Mouse (Mus musculus): ENCODE data around the gene Sycn. TPM values are rescaled to one million over a fixed set of nuclear protein-coding genes. Genes with fewer than 3 reads are reported as not detected.

The Sycn gene
- total and polyA plus RNA-seq, 2 experiments from 2014 or later = not detected

- Histone ChIP-seq H3K36me3 (ENCODE audit: insufficient read depth) (no peaks in the 10 kb centered on the region), H3K9me3 (ENCODE audit: low read length) (no peaks in the 10 kb centered on the region), H3K4me1 (ENCODE audit: insufficient read depth) (0 out of 2 replicates have a peak, but pooled peaks cover 4% of the 10 kb centered on the region), H3K4me2 (ENCODE audit: low read depth) (no peak overlapping the region), H3K27ac (ENCODE audit: low read depth, low read length) (no peak overlapping the region), H3K27me3 (ENCODE audit: insufficient read depth, low read length) (peaks cover 30% of the 10 kb centered on the region), H3K9ac (no peak overlapping the region), H3K4me3 (ENCODE audit: low read depth, low read length) (no peak overlapping the region)
- WGBS = 31% methylated on average over 14 of the region's 14 CpGs
- DNase-seq = no peak
- TF ChIP-seq CTCF (IDR thresholded peaks at IDR 0.05; ENCODE audit: low read depth) = no peak
- peak; percentile 25 for ATAC-seq
Measured at GRCm38 (mm10) chr7:28545048-28545890, 4.6 kb downstream of the Sycn start.

GRCm38 (mm10) chr7:28545891-28546210 is 5.2 kb downstream of the Sycn start:
- H3K36me3 ChIP-seq (ENCODE audit: insufficient read depth) = no peaks in the 10 kb centered on the region
- 48% methylated on average over 7 of the region's 7 CpGs for WGBS
- no peak for TF ChIP-seq CTCF (IDR thresholded peaks at IDR 0.05; ENCODE audit: low read depth)
- peaks cover 30% of the 10 kb centered on the region for H3K27me3 ChIP-seq (ENCODE audit: insufficient read depth, low read length)
- 0 out of 2 replicates have a peak, but pooled peaks cover 4% of the 10 kb centered on the region for H3K4me1 ChIP-seq (ENCODE audit: insufficient read depth)
- DNase-seq (no peak), ATAC-seq (no peak)
- no peak overlapping the region for H3K4me2 ChIP-seq (ENCODE audit: low read depth)
- no peaks in the 10 kb centered on the region for H3K9me3 ChIP-seq (ENCODE audit: low read length)
- H3K9ac ChIP-seq = no peak overlapping the region
- no peak overlapping the region for H3K27ac ChIP-seq (ENCODE audit: low read depth, low read length)
- H3K4me3 ChIP-seq (ENCODE audit: low read depth, low read length) = no peak overlapping the region

GRCm38 (mm10) chr7:28546649-28547048 is 6.0 kb downstream of the Sycn start:
- no peaks in the 10 kb centered on the region for H3K36me3 ChIP-seq (ENCODE audit: insufficient read depth)
- no peak overlapping the region for H3K27ac ChIP-seq (ENCODE audit: low read depth, low read length)
- no peaks in the 10 kb centered on the region for H3K9me3 ChIP-seq (ENCODE audit: low read length)
- H3K4me2 ChIP-seq (ENCODE audit: low read depth) = peak overlapping the region; percentile 47
- 0 out of 2 replicates have a peak, but pooled peaks cover 4% of the 10 kb centered on the region for H3K4me1 ChIP-seq (ENCODE audit: insufficient read depth)
- H3K27me3 ChIP-seq (ENCODE audit: insufficient read depth, low read length) = peaks cover 30% of the 10 kb centered on the region
- TF ChIP-seq CTCF (IDR thresholded peaks at IDR 0.05; ENCODE audit: low read depth) = no peak
- ATAC-seq (no peak), DNase-seq (no peak)
- 2% methylated on average over 22 of the region's 22 CpGs for WGBS
- 0 out of 2 replicates have a peak overlapping the region, but pooled peaks have one; percentile 3 for H3K9ac ChIP-seq
- peak overlapping the region; percentile 23 for H3K4me3 ChIP-seq (ENCODE audit: low read depth, low read length)

GRCm38 (mm10) chr7:28547154-28547553 is 6.5 kb downstream of the Sycn start, which contains the start of gene Nccrp1:
Gene Nccrp1, minus strand, starts transcription at chr7:28547254.
- Histone ChIP-seq H3K4me3 (ENCODE audit: low read depth, low read length) (peak within 1 kb of the TSS; percentile 23), H3K4me2 (ENCODE audit: low read depth) (peak within 1 kb of the TSS; percentile 47), H3K27me3 (ENCODE audit: insufficient read depth, low read length) (peaks cover 30% of the 10 kb centered on the region), H3K4me1 (ENCODE audit: insufficient read depth) (0 out of 2 replicates have a peak, but pooled peaks cover 4% of the 10 kb centered on the region), H3K9me3 (ENCODE audit: low read length) (no peaks in the 10 kb centered on the region), H3K9ac (0 out of 2 replicates have a peak within 1 kb of the TSS, but pooled peaks have one; percentile 3), H3K36me3 (ENCODE audit: insufficient read depth) (no peaks in the 10 kb centered on the region), H3K27ac (ENCODE audit: low read depth, low read length) (no peak within 1 kb of the TSS)
- DNase-seq (no peak), ATAC-seq (no peak)
- TF ChIP-seq CTCF (IDR thresholded peaks at IDR 0.05; ENCODE audit: low read depth) = no peak
- 6% methylated on average over 5 of the region's 5 CpGs for WGBS

- Histone ChIP-seq H3K36me3 (ENCODE audit: insufficient read depth) (no peaks in the 10 kb centered on the region), H3K4me2 (ENCODE audit: low read depth) (no peak overlapping the region), H3K9ac (no peak overlapping the region), H3K9me3 (ENCODE audit: low read length) (no peaks in the 10 kb centered on the region), H3K4me1 (ENCODE audit: insufficient read depth) (0 out of 2 replicates have a peak, but pooled peaks cover 4% of the 10 kb centered on the region), H3K27ac (ENCODE audit: low read depth, low read length) (no peak overlapping the region), H3K4me3 (ENCODE audit: low read depth, low read length) (no peak overlapping the region), H3K27me3 (ENCODE audit: insufficient read depth, low read length) (peaks cover 30% of the 10 kb centered on the region)
- no peak for TF ChIP-seq CTCF (IDR thresholded peaks at IDR 0.05; ENCODE audit: low read depth)
- DNase-seq (no peak), ATAC-seq (no peak)
- 70% methylated on average over 7 of the region's 7 CpGs for WGBS
Measured at GRCm38 (mm10) chr7:28547628-28548027, 6.9 kb downstream of the Sycn start.

GRCm38 (mm10) chr7:28553076-28553475 is 12.4 kb downstream of the Sycn start:
- TF ChIP-seq CTCF (IDR thresholded peaks at IDR 0.05; ENCODE audit: low read depth) = no peak
- H3K4me2 ChIP-seq (ENCODE audit: low read depth) = no peak overlapping the region
- no peak overlapping the region for H3K9ac ChIP-seq
- ATAC-seq = no peak
- no peak for DNase-seq
- H3K27me3 ChIP-seq (ENCODE audit: insufficient read depth, low read length) = no peaks in the 10 kb centered on the region
- no peaks in the 10 kb centered on the region for H3K36me3 ChIP-seq (ENCODE audit: insufficient read depth)
- no peak overlapping the region for H3K27ac ChIP-seq (ENCODE audit: low read depth, low read length)
- H3K9me3 ChIP-seq (ENCODE audit: low read length) = no peaks in the 10 kb centered on the region
- 94% methylated on average over 6 of the region's 6 CpGs for WGBS
- no peaks in the 10 kb centered on the region for H3K4me1 ChIP-seq (ENCODE audit: insufficient read depth)
- no peak overlapping the region for H3K4me3 ChIP-seq (ENCODE audit: low read depth, low read length)

- 16% methylated on average over 5 of the region's 5 CpGs for WGBS
Measured at GRCm38 (mm10) chr7:28555939-28556535, 15.4 kb downstream of the Sycn start.

More at GRCm38 (mm10) chr7:28555939-28556535, 15.4 kb downstream of the Sycn start:
- H3K9me3 ChIP-seq (ENCODE audit: low read length) = no peaks in the 10 kb centered on the region
- no peak overlapping the region for H3K27ac ChIP-seq (ENCODE audit: low read depth, low read length)
- H3K27me3 ChIP-seq (ENCODE audit: insufficient read depth, low read length) = no peaks in the 10 kb centered on the region
- H3K4me3 ChIP-seq (ENCODE audit: low read depth, low read length) = no peak overlapping the region
- DNase-seq (no peak), ATAC-seq (no peak)
- no peak for TF ChIP-seq CTCF (IDR thresholded peaks at IDR 0.05; ENCODE audit: low read depth)
- no peak overlapping the region for H3K4me2 ChIP-seq (ENCODE audit: low read depth)
- H3K4me1 ChIP-seq (ENCODE audit: insufficient read depth) = no peaks in the 10 kb centered on the region
- no peak overlapping the region for H3K9ac ChIP-seq
- peaks cover 26% of the 10 kb centered on the region for H3K36me3 ChIP-seq (ENCODE audit: insufficient read depth)

Measured in forebrain, postnatal 0 days (tissue).